Mouse (Mus musculus) liver, postnatal 0 days (tissue): Measurements from ENCODE around the gene Clic4. TPM values are rescaled to one million over a fixed set of nuclear protein-coding genes. Genes with fewer than 3 reads are reported as not detected.

Experiments
- ATAC-seq: fragments of 200-750 bp; cut with Nextera tagmentation; 2 replicates; pipeline ENCODE4 v1.8.0; 2017; ENCODE audit warnings: mild to moderate bottlenecking, moderate library complexity
- DNase-seq: peaks from one replicate; pipeline ENCODE4 v3.0.0-alpha.2; 2016
- H3K27ac ChIP-seq: fragments of 300-500 bp; sonication (generic); 2 replicates; pipeline ENCODE4 v1.5.1; 2014; ENCODE audit warnings: antibody characterized with exemption, moderate library complexity, mild to moderate bottlenecking, low read depth
- H3K27me3 ChIP-seq: fragments of 300-500 bp; sonication (generic); 2 replicates; pipeline ENCODE4 v1.6.1; 2014; ENCODE audit warnings: low read length, control low read depth, mixed read lengths; ENCODE audit not compliant: insufficient read depth
- H3K36me3 ChIP-seq: fragments of 300-500 bp; sonication (generic); replicated peaks from 2 replicates; pipeline ENCODE4 v1.6.1; 2014; ENCODE audit warnings: mild to moderate bottlenecking, control low read depth, low read length, moderate library complexity, mixed read lengths; ENCODE audit not compliant: insufficient read depth
- H3K4me1 ChIP-seq: fragments of 300-500 bp; sonication (generic); 2 replicates; pipeline ENCODE4 v1.6.1; 2014; ENCODE audit warnings: antibody characterized with exemption, mild to moderate bottlenecking, control low read depth; ENCODE audit not compliant: insufficient read depth
- H3K4me2 ChIP-seq: fragments of 300-500 bp; sonication (generic); 2 replicates; pipeline ENCODE4 v1.6.1; 2014; ENCODE audit warnings: low read depth, mild to moderate bottlenecking, low read length, moderate library complexity, mixed read lengths
- H3K4me3 ChIP-seq: fragments of 300-500 bp; sonication (generic); 2 replicates; pipeline ENCODE4 v1.5.1; 2014; ENCODE audit warnings: low read depth, low read length
- H3K9ac ChIP-seq: fragments of 300-500 bp; sonication (generic); replicated peaks from 2 replicates; pipeline ENCODE4 v1.6.1; 2014; ENCODE audit warnings: mild to moderate bottlenecking, moderate library complexity
- H3K9me3 ChIP-seq: fragments of 300-500 bp; sonication (generic); 2 replicates; pipeline ENCODE4 v1.6.1; 2016; ENCODE audit warnings: mild to moderate bottlenecking, control low read depth, low read length, mixed read lengths
- CTCF ChIP-seq: sonication (generic); IDR thresholded peaks from 2 replicates; pipeline ENCODE4 v1.5.1; 2016; ENCODE audit warnings: antibody characterized with exemption, low read depth
- EP300 ChIP-seq: IDR thresholded peaks from 2 replicates; pipeline ENCODE4 v1.6.1; 2016; ENCODE audit warnings: antibody characterized with exemption, low read depth, mild to moderate bottlenecking
- WGBS: fragments of 180-500 bp; shearing (Covaris S2); extraction: QIAGEN DNeasy Blood & Tissue Kit; methylation state at CpG from one replicate; pipeline ENCODE4 v1.1.7; 2014; ENCODE audit not compliant: insufficient replicate concordance; 5-methylcytosine and 5-hydroxymethylcytosine counted together
- polyA plus RNA-seq: library from polyadenylated mRNA; unstranded; fragments of >200 nt; fragmentation: Nextera tagmentation; extraction: Ambion mirVana; gene quantifications from 2 replicates; pipeline ENCODE4 v1.2.1, GENCODE M21; 2015

The Clic4 gene
- polyA plus RNA-seq, 1 experiment from 2014 or later = 64.6 TPM

GRCm38 (mm10) chr4:135245841-135246240 lies 26.8 kb downstream of the Clic4 start:
- H3K36me3 ChIP-seq = no peaks in the 10 kb centered on the region
- H3K4me1 ChIP-seq = peaks cover 56% of the 10 kb centered on the region
- peak overlapping the region; percentile 59 for H3K4me2 ChIP-seq
- 73% methylated on average over 11 of the region's 11 CpGs for WGBS
- peak; percentile 40 for DNase-seq
- no peaks in the 10 kb centered on the region for H3K9me3 ChIP-seq
- ATAC-seq = peak; percentile 28; the same call in 1 of the 2 replicates
- peak overlapping the region; percentile 83 for H3K27ac ChIP-seq
- H3K27me3 ChIP-seq = no peaks in the 10 kb centered on the region
- no peak overlapping the region for H3K4me3 ChIP-seq
- peak overlapping the region; percentile 28 for H3K9ac ChIP-seq
- TF ChIP-seq EP300 = no peak
- no peak for TF ChIP-seq CTCF

GRCm38 (mm10) chr4:135244335-135244734 lies 28.3 kb downstream of the Clic4 start:
- TF ChIP-seq EP300 (no peak), CTCF (peak; percentile 74)
- WGBS = 88% methylated on average over 3 of the region's 3 CpGs
- peak overlapping the region; percentile 31; the same call in 1 of the 2 replicates for H3K27ac ChIP-seq
- H3K4me1 ChIP-seq = peaks cover 67% of the 10 kb centered on the region
- H3K27me3 ChIP-seq = no peaks in the 10 kb centered on the region
- H3K4me3 ChIP-seq = no peak overlapping the region
- no peak for ATAC-seq
- H3K9me3 ChIP-seq = no peaks in the 10 kb centered on the region
- DNase-seq = peak; percentile 71
- no peaks in the 10 kb centered on the region for H3K36me3 ChIP-seq
- H3K9ac ChIP-seq = no peak overlapping the region
- H3K4me2 ChIP-seq = no peak overlapping the region

- ATAC-seq = no peak
- Histone ChIP-seq H3K27ac (peak overlapping the region; percentile 83; the same call in 1 of the 2 replicates), H3K4me1 (peaks cover 75% of the 10 kb centered on the region), H3K9ac (no peak overlapping the region), H3K36me3 (no peaks in the 10 kb centered on the region; the same call in 1 of the 2 replicates), H3K27me3 (no peaks in the 10 kb centered on the region), H3K4me2 (no peak overlapping the region), H3K9me3 (no peaks in the 10 kb centered on the region), H3K4me3 (no peak overlapping the region)
- no peak for DNase-seq
- 61% methylated on average over 7 of the region's 7 CpGs for WGBS
- TF ChIP-seq CTCF (no peak), EP300 (no peak)
Observed at GRCm38 (mm10) chr4:135242913-135243541, 29.6 kb downstream of the Clic4 start.

- Histone ChIP-seq H3K4me1 (peaks cover 72% of the 10 kb centered on the region), H3K4me2 (peak overlapping the region; percentile 54; the same call in 1 of the 2 replicates), H3K36me3 (no peaks in the 10 kb centered on the region; the same call in none of the 2 replicates), H3K9ac (no peak overlapping the region), H3K4me3 (no peak overlapping the region), H3K27ac (peak overlapping the region; percentile 83), H3K27me3 (no peaks in the 10 kb centered on the region), H3K9me3 (no peaks in the 10 kb centered on the region)
- ATAC-seq = no peak
- DNase-seq = no peak
- 68% methylated on average over 5 of the region's 5 CpGs for WGBS
- TF ChIP-seq CTCF (no peak), EP300 (no peak)
Observed at GRCm38 (mm10) chr4:135242383-135242782, 30.2 kb downstream of the Clic4 start.

- DNase-seq (peak; percentile 43), ATAC-seq (peak; percentile 23)
- Histone ChIP-seq H3K9ac (peak overlapping the region; percentile 53), H3K4me3 (no peak overlapping the region), H3K27me3 (no peaks in the 10 kb centered on the region), H3K4me1 (peaks cover 65% of the 10 kb centered on the region), H3K9me3 (no peaks in the 10 kb centered on the region), H3K36me3 (peaks cover under 1% of the 10 kb centered on the region), H3K4me2 (peak overlapping the region; percentile 54), H3K27ac (peak overlapping the region; percentile 83)
- WGBS = 14% methylated on average over 5 of the region's 5 CpGs
- no peak for TF ChIP-seq CTCF
- no peak for TF ChIP-seq EP300
Observed at GRCm38 (mm10) chr4:135241669-135242068, 30.9 kb downstream of the Clic4 start.

- H3K9ac ChIP-seq = no peak overlapping the region
- no peak for TF ChIP-seq EP300
- no peak for TF ChIP-seq CTCF
- 31% methylated on average over 5 of the region's 5 CpGs for WGBS
- peaks cover 66% of the 10 kb centered on the region for H3K4me1 ChIP-seq
- no peaks in the 10 kb centered on the region for H3K27me3 ChIP-seq
- no peaks in the 10 kb centered on the region for H3K9me3 ChIP-seq
- DNase-seq (no peak), ATAC-seq (no peak)
- no peak overlapping the region for H3K4me3 ChIP-seq
- H3K4me2 ChIP-seq = peak overlapping the region; percentile 54
- H3K27ac ChIP-seq = peak overlapping the region; percentile 83
- peaks cover 4% of the 10 kb centered on the region for H3K36me3 ChIP-seq
Observed at GRCm38 (mm10) chr4:135241106-135241505, 31.5 kb downstream of the Clic4 start.
